Mouse (Mus musculus): Measurements from ENCODE around the gene Ankrd9. TPM values are rescaled to one million over a fixed set of nuclear protein-coding genes. Genes with fewer than 3 reads are reported as not detected.

Ankrd9 gene
- polyA plus RNA-seq, 1 experiment from 2014 or later, result 10.8 TPM

GRCm38 (mm10) chr12:111008500-111009490 lies 30.0 kb upstream of the Ankrd9 start:
- peak overlapping the region; percentile 9; the same call in 1 of the 2 replicates for H3K4me2 ChIP-seq (ENCODE audit: low read length)
- H3K4me3 ChIP-seq (ENCODE audit: control insufficient read depth in 1 of 2, insufficient read depth in 1 of 2, low read depth in 1 of 2, low read length in 2 of 2), result no peak overlapping the region
- H3K27ac ChIP-seq (replicated peaks in 1 of 2; ENCODE audit: control insufficient read depth in 1 of 2, insufficient read depth in 1 of 2, low read depth in 2 of 2, low read length in 2 of 2), result peak overlapping the region; percentile 25 to 69
- WGBS, result 27% methylated on average over 11 of the region's 11 CpGs
- no peak; the same call in 1 of the 2 replicates for ATAC-seq (ENCODE audit: insufficient number of reproducible peaks, insufficient read depth, low FRiP score, low read depth)
- peak overlapping the region; percentile 30; the same call in 1 of the 2 replicates for H3K9ac ChIP-seq (ENCODE audit: low read length)
- H3K36me3 ChIP-seq (ENCODE audit: control insufficient read depth, insufficient read depth, low read length), result no peaks in the 10 kb centered on the region
- 0 out of 2 replicates have a peak, but pooled peaks cover 5% of the 10 kb centered on the region for H3K9me3 ChIP-seq (ENCODE audit: control insufficient read depth, low read length)
- peaks cover 41 to 54% of the 10 kb centered on the region in 2 experiments for H3K4me1 ChIP-seq (ENCODE audit: control insufficient read depth in 2 of 2, insufficient read depth in 2 of 2, low read length in 2 of 2)
- H3K27me3 ChIP-seq (ENCODE audit: control insufficient read depth, insufficient read depth, low read length), result no peaks in the 10 kb centered on the region

GRCm38 (mm10) chr12:111007134-111008103 lies 28.6 kb upstream of the Ankrd9 start:
- Histone ChIP-seq H3K4me1 (ENCODE audit: control insufficient read depth in 2 of 2, insufficient read depth in 2 of 2, low read length in 2 of 2) (peaks cover 41 to 54% of the 10 kb centered on the region in 2 experiments), H3K4me2 (ENCODE audit: low read length) (peak overlapping the region; percentile 9; the same call in 1 of the 2 replicates), H3K36me3 (ENCODE audit: control insufficient read depth, insufficient read depth, low read length) (no peaks in the 10 kb centered on the region), H3K27ac (replicated peaks in 1 of 2; ENCODE audit: control insufficient read depth in 1 of 2, insufficient read depth in 1 of 2, low read depth in 2 of 2, low read length in 2 of 2) (peak overlapping the region; percentile 55 to 70), H3K9me3 (ENCODE audit: control insufficient read depth, low read length) (0 out of 2 replicates have a peak, but pooled peaks cover 1% of the 10 kb centered on the region), H3K4me3 (ENCODE audit: control insufficient read depth in 1 of 2, insufficient read depth in 1 of 2, low read depth in 1 of 2, low read length in 2 of 2) (no peak overlapping the region), H3K9ac (ENCODE audit: low read length) (peak overlapping the region; percentile 30; the same call in 1 of the 2 replicates), H3K27me3 (ENCODE audit: control insufficient read depth, insufficient read depth, low read length) (no peaks in the 10 kb centered on the region)
- peak; percentile 64 for ATAC-seq (ENCODE audit: insufficient number of reproducible peaks, insufficient read depth, low FRiP score, low read depth)
- WGBS, result 42% methylated on average over 14 of the region's 14 CpGs

- Histone ChIP-seq H3K9me3 (ENCODE audit: control insufficient read depth, low read length) (no peaks in the 10 kb centered on the region), H3K4me1 (ENCODE audit: control insufficient read depth in 2 of 2, insufficient read depth in 2 of 2, low read length in 2 of 2) (peaks cover 41 to 49% of the 10 kb centered on the region in 2 experiments), H3K9ac (ENCODE audit: low read length) (no peak overlapping the region), H3K4me2 (ENCODE audit: low read length) (no peak overlapping the region), H3K4me3 (ENCODE audit: control insufficient read depth in 1 of 2, insufficient read depth in 1 of 2, low read depth in 1 of 2, low read length in 2 of 2) (no peak overlapping the region), H3K36me3 (ENCODE audit: control insufficient read depth, insufficient read depth, low read length) (no peaks in the 10 kb centered on the region), H3K27me3 (ENCODE audit: control insufficient read depth, insufficient read depth, low read length) (no peaks in the 10 kb centered on the region), H3K27ac (replicated peaks in 1 of 2; ENCODE audit: control insufficient read depth in 1 of 2, insufficient read depth in 1 of 2, low read depth in 2 of 2, low read length in 2 of 2) (0 out of 4 replicates have a peak overlapping the region, but pooled peaks of 1 of the 2 experiments have one; percentile 38)
- no peak for ATAC-seq (ENCODE audit: insufficient number of reproducible peaks, insufficient read depth, low FRiP score, low read depth)
- 49% methylated on average over 5 of the region's 5 CpGs for WGBS
These were observed 27.5 kb upstream of the Ankrd9 start for GRCm38 (mm10) chr12:111006339-111006738.

GRCm38 (mm10) chr12:111005803-111006202 lies 27.0 kb upstream of the Ankrd9 start:
- Histone ChIP-seq H3K9me3 (ENCODE audit: control insufficient read depth, low read length) (no peaks in the 10 kb centered on the region), H3K27me3 (ENCODE audit: control insufficient read depth, insufficient read depth, low read length) (no peaks in the 10 kb centered on the region), H3K9ac (ENCODE audit: low read length) (no peak overlapping the region), H3K4me2 (ENCODE audit: low read length) (no peak overlapping the region), H3K4me1 (ENCODE audit: control insufficient read depth in 2 of 2, insufficient read depth in 2 of 2, low read length in 2 of 2) (peaks cover 41 to 49% of the 10 kb centered on the region in 2 experiments), H3K27ac (replicated peaks in 1 of 2; ENCODE audit: control insufficient read depth in 1 of 2, insufficient read depth in 1 of 2, low read depth in 2 of 2, low read length in 2 of 2) (no peak overlapping the region), H3K4me3 (ENCODE audit: control insufficient read depth in 1 of 2, insufficient read depth in 1 of 2, low read depth in 1 of 2, low read length in 2 of 2) (no peak overlapping the region), H3K36me3 (ENCODE audit: control insufficient read depth, insufficient read depth, low read length) (no peaks in the 10 kb centered on the region)
- no peak; the same call in 1 of the 2 replicates for ATAC-seq (ENCODE audit: insufficient number of reproducible peaks, insufficient read depth, low FRiP score, low read depth)
- 79% methylated on average over 6 of the region's 6 CpGs for WGBS

GRCm38 (mm10) chr12:111004142-111004541 lies 25.3 kb upstream of the Ankrd9 start:
- no peaks in the 10 kb centered on the region for H3K36me3 ChIP-seq (ENCODE audit: control insufficient read depth, insufficient read depth, low read length)
- no peak overlapping the region for H3K27ac ChIP-seq (replicated peaks in 1 of 2; ENCODE audit: control insufficient read depth in 1 of 2, insufficient read depth in 1 of 2, low read depth in 2 of 2, low read length in 2 of 2)
- H3K4me1 ChIP-seq (ENCODE audit: control insufficient read depth in 2 of 2, insufficient read depth in 2 of 2, low read length in 2 of 2), result peaks cover 31 to 37% of the 10 kb centered on the region in 2 experiments
- WGBS, result 74% methylated on average over 9 of the region's 9 CpGs
- H3K4me3 ChIP-seq (ENCODE audit: control insufficient read depth in 1 of 2, insufficient read depth in 1 of 2, low read depth in 1 of 2, low read length in 2 of 2), result no peak overlapping the region
- no peak overlapping the region for H3K9ac ChIP-seq (ENCODE audit: low read length)
- H3K27me3 ChIP-seq (ENCODE audit: control insufficient read depth, insufficient read depth, low read length), result no peaks in the 10 kb centered on the region
- no peak overlapping the region for H3K4me2 ChIP-seq (ENCODE audit: low read length)
- H3K9me3 ChIP-seq (ENCODE audit: control insufficient read depth, low read length), result no peaks in the 10 kb centered on the region
- no peak for ATAC-seq (ENCODE audit: insufficient number of reproducible peaks, insufficient read depth, low FRiP score, low read depth)

GRCm38 (mm10) chr12:111000956-111001355 lies 22.1 kb upstream of the Ankrd9 start:
- H3K9ac ChIP-seq (ENCODE audit: low read length), result no peak overlapping the region
- ATAC-seq (ENCODE audit: insufficient number of reproducible peaks, insufficient read depth, low FRiP score, low read depth), result no peak

GRCm38 (mm10) chr12:110999820-111000219 lies 21.0 kb upstream of the Ankrd9 start:
- Histone ChIP-seq H3K9me3 (ENCODE audit: control insufficient read depth, low read length) (peaks cover 10% of the 10 kb centered on the region), H3K27ac (replicated peaks in 1 of 2; ENCODE audit: control insufficient read depth in 1 of 2, insufficient read depth in 1 of 2, low read depth in 2 of 2, low read length in 2 of 2) (no peak overlapping the region), H3K4me3 (ENCODE audit: control insufficient read depth in 1 of 2, insufficient read depth in 1 of 2, low read depth in 1 of 2, low read length in 2 of 2) (no peak overlapping the region), H3K36me3 (ENCODE audit: control insufficient read depth, insufficient read depth, low read length) (no peaks in the 10 kb centered on the region), H3K4me1 (ENCODE audit: control insufficient read depth in 2 of 2, insufficient read depth in 2 of 2, low read length in 2 of 2) (no peaks in the 10 kb centered on the region), H3K27me3 (ENCODE audit: control insufficient read depth, insufficient read depth, low read length) (no peaks in the 10 kb centered on the region), H3K9ac (ENCODE audit: low read length) (no peak overlapping the region), H3K4me2 (ENCODE audit: low read length) (no peak overlapping the region)
- 33% methylated on average over 1 of the region's 2 CpGs for WGBS
- ATAC-seq (ENCODE audit: insufficient number of reproducible peaks, insufficient read depth, low FRiP score, low read depth), result no peak

More at GRCm38 (mm10) chr12:111000956-111001355, 22.1 kb upstream of the Ankrd9 start:
- H3K4me2 ChIP-seq (ENCODE audit: low read length), result no peak overlapping the region
- peaks cover 2 to 5% of the 10 kb centered on the region in 2 experiments for H3K4me1 ChIP-seq (ENCODE audit: control insufficient read depth in 2 of 2, insufficient read depth in 2 of 2, low read length in 2 of 2)
- H3K4me3 ChIP-seq (ENCODE audit: control insufficient read depth in 1 of 2, insufficient read depth in 1 of 2, low read depth in 1 of 2, low read length in 2 of 2), result no peak overlapping the region
- no peak overlapping the region for H3K27ac ChIP-seq (replicated peaks in 1 of 2; ENCODE audit: control insufficient read depth in 1 of 2, insufficient read depth in 1 of 2, low read depth in 2 of 2, low read length in 2 of 2)
- WGBS, result 90% methylated on average over 7 of the region's 7 CpGs
- H3K27me3 ChIP-seq (ENCODE audit: control insufficient read depth, insufficient read depth, low read length), result no peaks in the 10 kb centered on the region
- peaks cover 10% of the 10 kb centered on the region for H3K9me3 ChIP-seq (ENCODE audit: control insufficient read depth, low read length)
- H3K36me3 ChIP-seq (ENCODE audit: control insufficient read depth, insufficient read depth, low read length), result no peaks in the 10 kb centered on the region

Measured in heart, embryonic 14.5 days (tissue).